Mouse (Mus musculus): ENCODE results near the gene Chml.

Chml gene

GRCm38 (mm10) chr1:175648615-175649014 lies 44.1 kb downstream of the Chml start:
- DNase-seq: no peak

- DNase-seq: no peak
Measured at GRCm38 (mm10) chr1:175646952-175647351, 45.7 kb downstream of the Chml start.

- no peak for DNase-seq
Measured at GRCm38 (mm10) chr1:175643496-175644265, 49.0 kb downstream of the Chml start.

GRCm38 (mm10) chr1:175640435-175641150 lies 52.1 kb downstream of the Chml start:
- peak; percentile 66 for DNase-seq

GRCm38 (mm10) chr1:175639072-175639471 lies 53.6 kb downstream of the Chml start:
- no peak for DNase-seq

- DNase-seq: peak; percentile 13
Measured at GRCm38 (mm10) chr1:175637677-175638076, 55.0 kb downstream of the Chml start.

- DNase-seq: no peak
Measured at GRCm38 (mm10) chr1:175632470-175632869, 60.2 kb downstream of the Chml start.
